Mouse (Mus musculus) layer of hippocampus, adult 9-11 months (tissue): ENCODE measurements around the gene Rgs12.

ENCODE experiments used
- DNase-seq: peaks from one replicate; pipeline ENCODE4 v3.0.0; 2022

Rgs12 gene

GRCm38 (mm10) chr5:35035141-35035540, 85.9 kb downstream of the Rgs12 start:
- DNase-seq: no peak

DNA sequence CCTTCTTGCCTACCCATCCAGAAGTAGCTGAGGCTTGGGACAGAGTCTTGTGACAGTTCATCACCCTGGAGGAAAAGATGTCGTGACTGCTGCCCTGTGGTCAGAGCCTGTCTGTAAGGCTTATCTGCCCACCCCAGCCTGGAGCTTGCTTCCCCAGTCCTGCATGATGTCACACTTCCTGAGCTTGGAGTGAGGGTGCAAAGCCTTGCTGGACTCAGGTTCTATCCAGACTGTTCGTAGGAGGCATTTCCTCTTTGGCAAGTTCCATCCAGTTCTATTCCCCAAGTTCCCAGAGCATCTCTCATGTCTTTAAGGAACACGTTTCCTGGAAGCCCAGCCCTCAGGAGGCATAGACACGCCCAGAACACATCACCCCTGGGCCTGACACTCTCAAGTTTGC, 86.5 kb downstream of the Rgs12 start:
- DNase-seq: no peak

- DNase-seq: no peak
Observed at GRCm38 (mm10) chr5:35037438-35037837, 88.2 kb downstream of the Rgs12 start.

DNA sequence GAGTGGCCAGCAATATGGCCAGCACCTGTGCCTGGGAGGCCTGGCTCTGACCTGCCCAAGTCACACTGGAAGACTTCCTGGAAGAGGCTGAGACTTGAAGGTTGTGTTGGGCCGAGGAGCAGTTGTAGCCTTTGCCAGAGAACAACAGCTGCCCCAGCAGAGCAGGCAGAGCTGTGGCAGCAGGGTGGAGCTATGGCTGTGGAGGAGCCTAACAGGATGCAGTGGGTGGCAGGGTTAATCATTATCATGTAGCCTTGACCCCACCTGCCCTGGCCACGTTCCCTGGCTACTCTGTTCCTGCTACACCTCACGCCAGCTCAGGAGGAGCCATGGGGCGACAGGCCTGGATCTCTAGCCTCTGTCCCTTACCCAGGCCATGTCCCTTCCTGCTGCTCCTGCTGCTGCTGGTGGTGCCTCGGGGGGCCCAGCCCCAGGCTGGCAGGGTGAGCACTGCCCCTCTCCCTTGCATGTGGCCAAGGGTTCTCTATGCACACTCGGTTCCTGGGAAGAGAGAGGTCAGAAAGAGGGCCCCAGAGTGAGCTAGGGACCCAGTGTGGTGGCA, 92.1 kb downstream of the Rgs12 start, which contains the start of gene Hgfac:
Gene Hgfac, plus strand, starts transcription at position 242 of the 562 bp plus-strand sequence.
- no peak for DNase-seq

DNA sequence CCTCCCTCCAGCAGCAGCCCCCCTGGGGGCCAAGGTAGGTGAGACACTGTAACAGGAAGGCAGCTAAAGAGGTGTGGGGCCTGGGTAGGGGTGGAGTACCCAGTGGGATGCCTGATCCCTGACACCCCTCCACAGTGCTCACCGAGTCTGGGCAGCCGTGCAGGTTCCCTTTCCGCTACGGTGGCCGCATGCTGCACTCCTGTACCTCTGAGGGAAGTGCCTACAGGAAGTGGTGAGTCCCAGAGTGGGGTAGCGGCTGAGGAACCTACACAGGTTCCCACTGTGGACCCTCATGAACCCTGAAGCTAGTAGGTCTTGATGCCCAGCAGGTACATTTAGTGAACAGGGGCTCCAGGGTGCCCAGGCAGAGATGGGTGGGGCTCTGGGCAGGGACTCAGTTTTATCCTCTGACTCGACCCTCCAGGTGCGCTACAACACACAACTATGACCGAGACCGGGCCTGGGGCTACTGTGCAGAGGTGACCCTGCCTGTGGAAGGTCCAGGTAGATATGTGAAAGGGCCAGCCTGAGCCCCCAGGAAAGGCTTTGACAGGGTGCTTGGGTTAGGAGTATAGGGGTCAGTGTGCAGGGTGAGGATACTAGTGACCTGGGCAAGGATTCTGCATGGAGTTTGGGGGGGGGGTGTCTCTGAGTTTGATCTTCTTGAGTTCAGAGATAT, 93.3 kb downstream of the Rgs12 start:
- no peak for DNase-seq

GRCm38 (mm10) chr5:35043110-35043451, 93.8 kb downstream of the Rgs12 start:
- DNase-seq: peak; percentile 81

- no peak for DNase-seq
Observed at GRCm38 (mm10) chr5:35050541-35050940, 101.3 kb downstream of the Rgs12 start.

DNA sequence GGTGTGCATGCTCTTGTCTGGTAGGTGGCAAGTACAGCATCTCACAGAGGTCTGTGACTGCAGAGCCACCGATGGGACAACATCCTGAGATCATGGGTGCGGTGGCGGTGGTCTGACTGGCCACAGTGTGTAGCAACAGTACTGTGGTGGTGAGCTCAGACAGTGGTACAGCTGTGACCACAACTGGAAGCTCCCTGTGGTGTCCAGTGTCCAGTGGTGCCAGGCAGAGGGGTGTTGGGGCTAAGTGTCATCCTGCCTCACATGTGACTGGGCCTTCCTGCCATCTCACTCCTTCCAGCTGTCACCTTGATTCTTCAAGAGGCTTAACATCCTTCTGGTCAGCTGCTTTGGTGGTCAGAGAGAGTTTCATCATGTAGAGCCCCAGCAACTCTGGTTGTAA, 105.4 kb downstream of the Rgs12 start:
- no peak for DNase-seq

DNA sequence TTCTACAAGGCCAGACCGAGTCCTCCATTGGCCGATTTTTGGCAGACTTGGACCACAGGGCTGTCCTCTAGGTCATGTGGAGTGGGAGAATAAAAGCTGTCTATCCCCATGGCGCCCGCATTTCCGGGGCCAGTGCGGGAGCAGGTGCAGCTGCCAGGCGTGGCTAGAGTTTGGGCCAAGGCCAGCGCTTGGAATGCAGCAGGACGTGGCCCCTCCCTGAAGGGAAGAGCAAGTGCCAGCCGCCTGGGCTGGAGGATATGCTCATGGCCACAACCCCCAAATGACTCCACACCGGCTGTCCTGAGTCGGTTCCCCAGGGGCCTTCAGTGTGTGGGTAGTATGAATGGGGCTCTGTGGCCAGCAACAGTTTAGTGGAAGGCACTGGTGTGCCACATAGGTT, 105.8 kb downstream of the Rgs12 start:
- peak; percentile 39 for DNase-seq

DNA sequence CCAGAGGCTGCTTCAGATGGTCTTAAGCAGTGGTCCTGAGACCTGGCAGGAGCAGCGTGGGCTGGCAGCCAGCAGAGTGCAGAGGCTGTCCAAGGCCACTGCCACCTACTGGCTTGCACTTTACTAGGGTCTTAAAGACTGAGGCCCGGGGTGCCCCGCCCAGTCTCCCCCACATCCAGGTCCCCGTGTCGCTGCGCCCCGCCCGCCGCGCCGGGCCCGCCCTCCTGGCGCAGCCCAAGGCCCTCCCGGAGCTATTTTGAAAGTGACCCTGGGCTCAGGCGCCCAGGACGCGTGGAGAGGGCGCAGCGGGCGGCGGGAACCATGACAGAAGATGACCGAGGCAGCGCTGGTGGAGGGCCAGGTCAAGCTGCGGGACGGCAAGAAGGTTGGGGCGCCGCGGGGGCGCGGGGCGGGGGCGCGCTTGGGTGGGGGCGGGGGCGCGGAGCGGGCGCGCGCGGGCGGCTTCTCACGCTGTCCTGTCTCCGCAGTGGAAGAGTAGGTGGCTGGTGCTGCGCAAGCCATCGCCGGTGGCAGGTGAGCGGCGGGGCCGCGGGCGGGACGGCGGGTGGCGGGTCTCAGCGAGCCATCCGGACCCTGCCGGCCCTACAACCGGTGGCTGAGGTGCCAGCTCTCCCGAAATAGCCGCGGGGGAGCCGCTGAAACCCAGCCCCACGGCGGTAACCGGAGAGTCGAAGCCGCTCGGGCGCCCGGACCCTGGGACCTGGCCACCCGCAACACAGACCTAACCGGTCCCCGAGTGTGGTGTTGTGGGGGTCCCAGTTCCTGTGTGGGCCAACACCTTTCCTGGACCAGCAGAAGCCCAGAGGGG, 107.6 kb downstream of the Rgs12 start, which contains the start of gene Dok7:
Gene Dok7, plus strand, starts transcription at position 163 of the 829 bp plus-strand sequence.
- DNase-seq: peak; percentile 64

DNA sequence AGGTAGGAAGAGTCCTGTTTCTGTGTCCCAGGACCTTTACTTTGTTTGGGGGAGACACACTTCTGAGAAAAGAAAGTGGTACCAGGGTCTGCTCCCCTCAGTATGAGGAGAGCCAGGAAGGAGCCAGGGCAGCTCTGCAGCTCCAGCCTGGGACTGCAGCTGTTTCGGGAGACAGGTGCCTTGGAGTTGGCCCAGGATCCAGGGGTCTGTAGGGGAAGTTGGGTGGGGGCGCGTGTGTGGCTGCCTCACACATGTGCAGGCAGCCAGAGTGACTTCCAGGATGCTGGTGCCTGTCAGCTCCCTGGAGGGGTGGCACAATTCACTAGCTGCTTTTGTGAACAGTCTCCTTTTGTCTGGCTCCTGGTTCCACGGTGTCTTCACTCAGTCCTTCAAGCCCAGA, 108.3 kb downstream of the Rgs12 start:
- no peak for DNase-seq

- no peak for DNase-seq
Observed at GRCm38 (mm10) chr5:35058216-35058615, 109.0 kb downstream of the Rgs12 start.

GRCm38 (mm10) chr5:35060098-35060497, 110.9 kb downstream of the Rgs12 start:
- DNase-seq: no peak

DNA sequence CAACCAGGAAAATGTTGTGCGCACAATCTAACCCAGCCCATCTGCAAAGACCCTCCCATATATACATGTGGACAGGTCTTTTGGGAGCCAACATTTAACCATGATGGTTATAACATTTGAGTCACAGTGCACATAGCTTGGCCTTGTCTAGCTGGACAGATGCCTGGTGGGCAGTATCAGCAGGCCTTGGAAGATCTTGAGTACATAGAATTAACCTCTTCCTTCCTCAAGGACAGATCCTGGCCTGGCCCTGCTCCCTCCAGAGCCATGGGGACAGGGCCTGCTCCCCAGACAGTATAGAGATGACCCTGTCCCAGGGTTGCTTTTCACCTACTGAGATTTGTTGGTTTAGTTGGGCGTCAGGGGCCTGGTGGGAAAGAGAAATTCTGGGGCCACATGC, 120.6 kb downstream of the Rgs12 start:
- DNase-seq: no peak

GRCm38 (mm10) chr5:35070314-35070713, 121.1 kb downstream of the Rgs12 start:
- no peak for DNase-seq

GRCm38 (mm10) chr5:35070953-35071352, 121.7 kb downstream of the Rgs12 start:
- DNase-seq: peak; percentile 65

GRCm38 (mm10) chr5:35071855-35072254, 122.6 kb downstream of the Rgs12 start:
- no peak for DNase-seq

- DNase-seq: no peak
Observed at GRCm38 (mm10) chr5:35073235-35073634, 124.0 kb downstream of the Rgs12 start.

GRCm38 (mm10) chr5:35073992-35074391, 124.7 kb downstream of the Rgs12 start:
- DNase-seq: no peak

DNA sequence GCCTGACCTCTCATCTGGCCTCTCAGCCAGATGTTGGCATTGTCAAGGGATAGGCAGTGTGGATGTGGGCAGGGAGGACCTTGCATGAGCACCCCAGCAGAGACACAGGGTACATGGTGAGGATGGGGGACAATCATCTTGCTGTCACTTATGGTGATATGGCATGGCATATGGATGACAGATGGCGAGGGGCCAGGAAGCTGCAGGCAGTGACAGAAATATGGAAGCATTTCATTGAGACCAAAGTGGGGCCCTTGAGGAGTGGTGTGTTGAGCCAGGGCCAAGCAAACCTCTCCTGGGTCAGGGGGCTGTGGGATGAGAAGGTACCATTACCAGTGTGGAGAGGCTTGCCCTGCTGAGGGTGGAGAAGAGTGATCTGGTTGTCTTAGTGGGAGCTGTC, 127.1 kb downstream of the Rgs12 start:
- DNase-seq: no peak

DNA sequence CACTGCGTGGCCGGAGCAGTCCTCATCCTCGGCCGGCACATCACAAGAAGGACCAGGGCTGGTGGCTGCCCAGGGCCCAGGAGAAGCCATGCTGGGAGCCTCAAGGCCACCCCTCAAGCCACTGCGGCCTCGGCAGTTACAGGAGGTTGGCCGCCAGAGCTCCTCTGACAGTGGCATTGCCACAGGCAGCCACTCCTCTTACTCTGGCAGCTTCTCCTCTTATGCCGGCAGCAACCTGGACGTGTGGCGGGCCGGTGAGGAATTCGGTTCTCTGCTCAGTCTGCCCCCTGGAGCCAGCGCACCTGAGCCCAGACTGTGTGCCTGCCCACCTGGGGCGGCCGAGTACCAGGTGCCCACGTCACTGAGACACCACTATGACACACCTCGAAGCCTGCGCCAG, 129.9 kb downstream of the Rgs12 start:
- DNase-seq: no peak

DNA sequence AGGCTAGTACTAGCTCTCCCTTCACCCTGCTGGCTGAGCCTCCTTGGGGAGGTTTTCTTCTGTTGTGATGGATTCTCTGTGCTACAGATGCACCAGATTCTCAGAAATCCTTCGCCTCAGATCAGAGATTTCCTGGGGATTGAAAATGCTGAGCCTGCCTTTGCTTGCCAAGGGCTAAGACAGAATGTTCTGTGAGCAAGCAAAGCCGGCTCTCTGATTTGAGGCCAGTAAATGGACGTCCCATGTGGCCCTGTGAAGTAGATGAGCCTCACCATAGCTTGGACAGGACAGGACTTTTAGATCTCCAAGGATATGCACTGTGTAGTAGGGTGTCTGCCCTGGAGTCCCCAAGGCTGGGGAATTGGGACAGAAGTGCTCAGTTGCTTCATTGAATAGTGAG, 135.7 kb downstream of the Rgs12 start:
- no peak for DNase-seq

GRCm38 (mm10) chr5:35088785-35089613, 139.8 kb downstream of the Rgs12 start:
- peak; percentile 66 for DNase-seq
